21 mouse cellular contexts compared by ENCODE assay signal in the genomic region with DNA sequence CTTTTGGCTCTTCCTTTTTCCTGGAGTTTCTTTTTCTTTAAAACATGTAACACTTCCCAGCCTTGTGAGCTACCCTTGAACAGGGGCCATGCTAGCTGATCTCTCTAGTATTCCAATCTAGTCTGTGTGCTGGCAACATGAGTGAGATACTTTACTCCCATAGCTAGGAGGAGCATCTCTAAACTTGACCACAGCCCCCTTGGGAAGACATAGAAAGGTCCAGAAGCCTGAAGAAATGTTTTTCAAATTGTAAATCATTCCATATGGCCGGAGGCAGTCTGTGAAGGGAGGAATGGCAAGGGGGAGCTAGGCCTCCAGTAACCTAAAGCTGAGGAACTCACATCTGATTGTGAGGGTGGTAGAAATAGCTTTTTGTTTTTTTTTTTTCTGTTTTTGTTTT. TPM values are rescaled to one million over a fixed set of nuclear protein-coding genes. Genes with fewer than 3 reads are reported as not detected.
DNase-seq lines count a peak whose midpoint lies in the region; ATAC-seq and TF ChIP-seq lines count a peak whose summit lies in the region.
"Had no signal": no experiment of that assay in that cellular context is flagged by ENCODE, and none has a peak within 500 bp of the region (broad histone marks: within the 10 kb centered on the region; RNA-seq: fewer than 3 reads in every experiment).

No protein-coding gene starts in this region.

- no peak overlapping the region for H3K4me3 ChIP-seq in left cerebral cortex, adult 2 months
- no peak overlapping the region for H3K4me3 ChIP-seq in bone marrow, adult 2 months (replicated peaks; ENCODE audit: control insufficient read depth, low read depth, low read length)
- H3K4me3 ChIP-seq in embryonic facial prominence, embryonic 15.5 days (replicated peaks) = no peak overlapping the region
- H3K4me3 ChIP-seq in stomach, embryonic 16.5 days (replicated peaks; ENCODE audit: low read length) = no peak overlapping the region
- H3K4me3 ChIP-seq: forebrain, embryonic 15.5 days; heart, embryonic 12.5 days; liver, embryonic 12.5 days; megakaryocyte, embryonic 14.5 days had no signal

- no peaks in the 10 kb centered on the region for H3K9me3 ChIP-seq in embryonic facial prominence, embryonic 15.5 days (replicated peaks)
- no peaks in the 10 kb centered on the region for H3K9me3 ChIP-seq in stomach, embryonic 16.5 days (replicated peaks; ENCODE audit: control insufficient read depth, low read length)
- H3K9me3 ChIP-seq: forebrain, embryonic 15.5 days; heart, embryonic 12.5 days; liver, embryonic 12.5 days; megakaryocyte, embryonic 14.5 days had no signal

- H3K4me1 ChIP-seq in bone marrow, adult 2 months (ENCODE audit: control insufficient read depth, insufficient read depth, low read length) = peaks cover 4% of the 10 kb centered on the region; the same call in 1 of the 2 replicates
- H3K4me1 ChIP-seq in embryonic facial prominence, embryonic 15.5 days = peaks cover 74% of the 10 kb centered on the region
- H3K4me1 ChIP-seq in stomach, embryonic 16.5 days (ENCODE audit: control insufficient read depth, insufficient read depth, low read length) = peaks cover 69% of the 10 kb centered on the region

- H3K27me3 ChIP-seq in embryonic facial prominence, embryonic 15.5 days = no peaks in the 10 kb centered on the region
- no peaks in the 10 kb centered on the region for H3K27me3 ChIP-seq in stomach, embryonic 16.5 days (ENCODE audit: control insufficient read depth, insufficient read depth, low read length)
- H3K27me3 ChIP-seq: forebrain, embryonic 15.5 days; heart, embryonic 12.5 days; megakaryocyte, embryonic 14.5 days had no signal

- H3K36me3 ChIP-seq in embryonic facial prominence, embryonic 15.5 days = no peaks in the 10 kb centered on the region
- H3K36me3 ChIP-seq in stomach, embryonic 16.5 days (ENCODE audit: control insufficient read depth, insufficient read depth, low read length) = no peaks in the 10 kb centered on the region
- H3K36me3 ChIP-seq: forebrain, embryonic 15.5 days; heart, embryonic 12.5 days; liver, embryonic 12.5 days had no signal

- H3K4me2 ChIP-seq in embryonic facial prominence, embryonic 15.5 days (replicated peaks) = no peak overlapping the region
- no peak overlapping the region for H3K4me2 ChIP-seq in stomach, embryonic 16.5 days (ENCODE audit: low read depth, low read length)
- H3K4me2 ChIP-seq: forebrain, embryonic 15.5 days; heart, embryonic 12.5 days; liver, embryonic 12.5 days had no signal

- TF ChIP-seq POLR2A in bone marrow, adult 2 months (IDR thresholded peaks at IDR 0.05; ENCODE audit: borderline replicate concordance, control insufficient read depth, low read depth, low read length) = no peak

- intact Hi-C loops in left cerebral cortex, adult 2 months (cut with DNase I) = no loop called here

- H3K9ac ChIP-seq in embryonic facial prominence, embryonic 15.5 days = no peak overlapping the region
- H3K9ac ChIP-seq in stomach, embryonic 16.5 days (ENCODE audit: low read length) = peak overlapping the region; percentile 3; the same call in 1 of the 2 replicates
- H3K9ac ChIP-seq: forebrain, embryonic 15.5 days; heart, embryonic 12.5 days; liver, embryonic 12.5 days had no signal

- H3K27ac ChIP-seq in left cerebral cortex, adult 2 months = peak overlapping the region; percentile 79; the same call in 1 of the 2 replicates
- H3K27ac ChIP-seq in bone marrow, adult 2 months (ENCODE audit: control insufficient read depth, insufficient read depth, low read depth, low read length, poor library complexity) = peak overlapping the region; percentile 34; the same call in 1 of the 2 replicates
- H3K27ac ChIP-seq in embryonic facial prominence, embryonic 15.5 days (replicated peaks) = peak overlapping the region; percentile 86; the same call in 1 of the 2 replicates
- H3K27ac ChIP-seq in stomach, embryonic 16.5 days (ENCODE audit: low read length) = no peak overlapping the region; the same call in 1 of the 2 replicates
- H3K27ac ChIP-seq: liver, embryonic 12.5 days had no signal

- TF ChIP-seq CTCF in left cerebral cortex, adult 2 months (IDR thresholded peaks at IDR 0.05) = no peak
- no peak for TF ChIP-seq CTCF in bone marrow, adult 2 months (IDR thresholded peaks at IDR 0.05; ENCODE audit: control insufficient read depth, insufficient read depth, low read length)

- no peak for ATAC-seq in embryonic facial prominence, embryonic 15.5 days (ENCODE audit: insufficient number of reproducible peaks, low FRiP score, low TSS enrichment, low read depth)
- ATAC-seq in stomach, embryonic 16.5 days (ENCODE audit: insufficient read depth, low FRiP score) = no peak
- ATAC-seq: forebrain, embryonic 15.5 days; hindbrain, postnatal 0 days; intestine, embryonic 16.5 days; liver, embryonic 12.5 days had no signal

- WGBS in bone marrow, adult 2 months = 52% methylated on average over 1 of the region's 1 CpGs
- WGBS in embryonic facial prominence, embryonic 15.5 days = 41% methylated on average over 1 of the region's 1 CpGs
- 69% methylated on average over 1 of the region's 1 CpGs for WGBS in stomach, embryonic 16.5 days

- DNase-seq in left cerebral cortex, adult 2 months (ENCODE audit: extremely low spot score in 1 of 2, low spot score in 2 of 2) = no peak
- no peak for DNase-seq in left cerebral cortex, adult 8-10 months (ENCODE audit: low spot score in 2 of 2)
- DNase-seq in layer of hippocampus, postnatal 25 days (ENCODE audit: extremely low spot score in 1 of 2, low spot score in 1 of 2) = no peak
- no peak for DNase-seq in kidney, adult 8-10 months
- DNase-seq: adrenal gland, postnatal 10 days; cerebellum, adult 8-10 months; gastrocnemius, postnatal 10 days; heart, postnatal 14 days; layer of hippocampus, adult 9-11 months; lung, adult 18-20 months; midbrain, embryonic 14.5 days; thymus, postnatal 25 days had no signal

RNA-seq across cellular contexts. Expression of gene Ier5, which starts 8.7 kb away (rescaled TPM):
- total RNA-seq in left cerebral cortex, adult 2 months (2021) = 10 to 100 TPM; 60.4 to 75.1 TPM
- 10 to 100 TPM; 43.5 to 50.4 (median 47.5) TPM for total RNA-seq in left cerebral cortex, adult 8-10 months (2022)
- 10.4 and 18.8 TPM in 2 replicates for polyA plus RNA-seq in bone marrow, adult 2 months (2011; ENCODE audit: insufficient read depth, insufficient read length, low replicate concordance, missing spikeins)
- 10.4 and 10.8 TPM in 2 replicates for polyA plus RNA-seq in embryonic facial prominence, embryonic 15.5 days (2015; fragmentation: Nextera tagmentation; extraction: Ambion mirVana)
- polyA plus RNA-seq in stomach, embryonic 16.5 days (2015; fragmentation: Nextera tagmentation; extraction: Ambion mirVana) = 2.0 and 2.5 TPM in 2 replicates
- 10 to 100 TPM; 28.2 to 28.6 TPM for total RNA-seq in layer of hippocampus, postnatal 25 days (2021)

RNA-seq across cellular contexts. Expression of gene Mr1, which starts 55.9 kb away (rescaled TPM):
- total RNA-seq in left cerebral cortex, adult 2 months (2021) = 1 to 10 TPM; 2.1 to 3.1 TPM
- total RNA-seq in left cerebral cortex, adult 8-10 months (2022) = 1 to 10 TPM; 4.2 to 5.1 (median 4.7) TPM
- 0.70 and 1.1 TPM in 2 replicates for polyA plus RNA-seq in bone marrow, adult 2 months (2011; ENCODE audit: insufficient read depth, insufficient read length, low replicate concordance, missing spikeins)
- polyA plus RNA-seq in embryonic facial prominence, embryonic 15.5 days (2015; fragmentation: Nextera tagmentation; extraction: Ambion mirVana) = 9.5 and 11.3 TPM in 2 replicates
- polyA plus RNA-seq in stomach, embryonic 16.5 days (2015; fragmentation: Nextera tagmentation; extraction: Ambion mirVana) = 8.4 and 9.1 TPM in 2 replicates
- total RNA-seq in layer of hippocampus, postnatal 25 days (2021) = 1 to 10 TPM; 2.2 to 3.3 TPM
